Mouse (Mus musculus): ENCODE data around the gene Sox5.

GRCm38 (mm10) chr6:144010995-144011394 lies 770.8 kb downstream of the Sox5 start:
- TF ChIP-seq CTCF (IDR thresholded peaks at IDR 0.05; ENCODE audit: low read depth) = no peak
- no peak for TF ChIP-seq EP300 (IDR thresholded peaks at IDR 0.05; ENCODE audit: low read depth)

Data from heart, postnatal 0 days (tissue).